Mouse (Mus musculus) heart, adult 18-20 months (tissue): ENCODE measurements around the gene Minar1. TPM values are rescaled to one million over a fixed set of nuclear protein-coding genes. Genes with fewer than 3 reads are reported as not detected.
A peak's percentile ranks its signal among the peaks of the same experiment; 100 is the strongest.

Experiments used
- DNase-seq, 2 experiments: peaks; one replicate each; pipeline ENCODE4 v3.0.0; 2021 to 2022; ENCODE audit warnings: mixed read lengths in 1 of 2
- long read RNA-seq, 2 experiments: library from polyadenylated mRNA; stranded (forward); transcript quantifications; one replicate each; pipeline ENCODE4 v2.0.0; 2021
- total RNA-seq, 2 experiments: library from RNA; stranded (reverse); gene quantifications; 2 replicates each; pipeline ENCODE4 v1.2.3; 2021

The Minar1 gene
- total RNA-seq, result not detected
- long read RNA-seq, experiment 1, result 0 reads
- long read RNA-seq, experiment 2, result 0 reads

DNA sequence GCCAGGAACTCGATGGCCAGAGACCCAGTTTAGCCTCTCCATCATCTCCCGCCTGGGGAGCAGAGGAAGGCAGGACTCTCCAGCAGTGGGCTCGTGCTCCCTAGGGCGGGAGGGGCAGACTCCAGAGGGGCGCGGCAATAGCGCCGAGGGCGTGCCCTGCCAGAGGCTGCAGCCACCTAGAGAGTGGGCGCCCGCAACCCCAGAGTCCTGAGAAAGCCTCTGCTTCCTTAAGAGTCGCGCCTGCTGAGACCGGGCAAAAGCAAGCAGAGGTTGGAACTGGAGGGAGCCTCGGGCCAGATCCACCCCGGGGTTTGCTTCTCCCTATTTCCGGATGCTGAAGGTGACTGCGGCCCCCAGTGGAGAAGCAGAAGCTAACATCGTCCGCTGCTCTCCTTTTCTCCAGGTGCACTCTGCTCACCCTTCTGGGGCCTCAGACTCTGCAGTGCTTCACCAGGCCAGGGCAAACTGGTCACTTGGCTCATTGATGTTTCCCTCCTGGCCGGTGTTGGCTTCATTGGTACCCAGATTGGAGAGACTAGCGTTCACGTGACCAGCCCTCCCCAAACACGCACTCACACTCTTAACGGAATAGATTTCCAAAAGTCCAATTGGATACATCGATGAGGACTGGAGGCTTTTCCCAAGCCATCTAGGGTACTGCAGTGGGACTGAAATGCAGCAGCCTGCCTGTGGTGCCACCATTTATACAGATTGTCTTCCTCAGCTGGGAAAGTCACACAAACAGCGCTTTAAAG lies at the start of gene Minar1:
Minar1 (minus strand) TSS at position 120 of the 755 bp plus-strand sequence.
- DNase-seq, result no peak

DNA sequence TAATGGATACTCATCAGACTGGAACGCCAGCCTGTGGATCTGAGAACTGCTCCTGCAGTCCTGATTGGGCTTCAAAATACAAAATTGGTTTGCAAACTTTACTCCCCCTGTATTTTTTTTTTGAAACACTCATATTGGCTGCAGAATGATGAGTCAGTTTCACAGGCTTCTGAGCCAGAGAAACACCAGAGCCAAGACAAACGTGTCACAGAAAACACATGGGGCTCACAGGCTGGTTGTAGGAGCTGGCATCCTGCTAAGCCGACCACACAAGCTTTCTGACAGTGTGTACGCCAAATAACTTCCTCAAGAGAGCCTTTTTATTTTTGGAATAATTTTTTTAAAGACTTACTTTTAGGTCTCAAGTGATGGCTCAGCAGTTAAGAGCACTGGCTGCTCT lies 47.0 kb upstream of the Minar1 start:
- no peak for DNase-seq

DNA sequence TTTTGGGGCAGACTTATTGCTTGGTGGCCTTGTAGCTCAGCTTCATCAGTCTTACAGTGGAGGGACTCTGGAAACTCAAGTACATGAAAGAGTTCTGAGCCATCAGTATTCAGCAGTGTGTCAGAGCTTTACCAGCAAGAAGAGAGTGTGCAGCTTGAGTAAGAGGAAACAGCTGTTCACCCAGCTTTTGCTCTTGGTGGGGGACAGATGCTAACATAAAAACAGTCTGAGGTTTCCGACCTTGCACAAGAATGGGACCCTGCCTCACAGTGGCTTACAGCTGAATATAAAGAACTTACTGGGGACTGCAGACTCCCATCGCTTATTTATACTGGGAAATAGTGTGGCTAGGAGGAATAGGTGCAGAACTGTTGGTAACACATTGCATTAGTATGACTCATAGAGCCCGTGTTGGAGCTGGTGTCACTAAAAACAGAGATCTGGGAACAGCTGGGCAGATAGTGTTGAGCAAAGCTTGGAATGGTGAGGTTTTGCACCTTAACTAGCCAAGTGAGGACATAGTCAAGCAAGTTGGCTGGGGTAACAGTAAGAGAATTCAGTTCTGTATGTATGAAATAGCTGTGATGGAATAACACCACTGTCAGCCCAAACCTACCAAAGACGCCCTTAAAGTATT lies 44.5 kb upstream of the Minar1 start:
- no peak for DNase-seq

DNA sequence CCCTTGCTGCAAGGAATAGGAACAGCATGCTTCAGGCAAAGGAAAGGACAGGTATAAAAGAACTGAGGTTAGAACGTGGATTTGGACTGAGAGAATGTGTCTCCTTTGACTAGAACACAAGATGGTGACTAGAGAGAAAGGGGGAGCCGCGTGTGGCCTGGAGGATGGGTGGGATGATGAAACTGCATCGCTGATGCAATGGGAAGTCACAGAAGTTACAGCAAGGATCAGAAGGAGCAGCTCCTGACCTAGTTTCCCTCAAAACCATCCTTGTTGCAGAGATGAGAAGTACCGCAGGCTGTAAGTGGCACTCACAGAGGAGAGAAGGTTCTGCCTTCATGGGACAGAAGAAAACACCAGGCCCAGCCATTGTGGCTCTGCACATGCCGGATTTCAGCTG lies 28.0 kb upstream of the Minar1 start:
- no peak for DNase-seq

DNA sequence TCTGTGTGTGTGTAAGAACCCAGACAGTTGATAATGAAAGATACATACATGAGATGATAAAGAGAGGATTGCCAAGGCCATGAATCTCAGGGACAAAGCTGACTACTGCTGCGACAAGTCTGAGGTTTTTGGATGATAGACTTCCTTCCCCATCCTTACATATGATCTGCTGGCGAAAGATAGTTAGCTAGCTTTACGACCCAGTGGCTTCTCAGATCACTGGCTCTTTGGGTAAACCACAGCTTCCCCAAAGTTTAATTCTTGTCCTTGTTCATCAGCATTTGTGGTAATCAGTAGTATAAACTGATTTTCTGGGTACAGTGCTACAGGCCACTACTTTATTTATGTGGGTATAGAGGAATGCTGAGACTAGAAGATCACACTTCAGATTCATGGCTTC lies 14.5 kb upstream of the Minar1 start:
- no peak for DNase-seq

DNA sequence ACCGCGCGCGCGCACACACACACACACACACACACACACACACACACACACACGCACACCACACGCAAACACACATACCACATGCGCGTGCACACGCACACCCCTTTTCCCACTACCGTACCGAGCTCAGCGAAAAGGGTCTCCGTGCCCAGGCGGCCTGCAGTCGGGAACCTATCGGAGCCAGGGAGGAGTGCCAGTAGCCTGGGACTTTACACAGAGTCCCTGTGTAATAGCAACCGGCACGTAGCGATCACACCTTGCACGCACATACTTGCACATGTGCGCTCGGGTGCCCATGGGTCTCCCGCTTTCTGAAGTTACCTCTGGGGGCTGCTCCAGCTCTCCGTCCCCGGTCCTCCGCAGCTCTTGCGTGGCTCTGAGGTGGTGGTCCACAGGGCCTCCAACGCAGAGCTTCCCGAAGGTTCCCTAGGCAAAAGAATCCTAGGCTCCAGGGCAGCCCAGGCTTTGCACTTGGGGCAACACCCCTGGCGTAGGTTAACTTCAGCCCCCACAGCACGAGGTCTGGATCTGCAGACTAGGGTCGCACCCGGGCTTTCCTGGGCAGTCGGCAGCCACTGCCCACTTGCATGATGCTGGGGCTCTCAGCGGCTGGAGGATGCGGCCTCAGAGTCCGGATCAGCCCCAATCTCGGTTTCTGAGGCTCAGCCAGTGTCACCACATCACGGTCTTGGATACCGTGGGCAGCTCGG lies 474 bp downstream of the Minar1 start:
- DNase-seq, result peak in 1 of 2 experiments; percentile 1

DNA sequence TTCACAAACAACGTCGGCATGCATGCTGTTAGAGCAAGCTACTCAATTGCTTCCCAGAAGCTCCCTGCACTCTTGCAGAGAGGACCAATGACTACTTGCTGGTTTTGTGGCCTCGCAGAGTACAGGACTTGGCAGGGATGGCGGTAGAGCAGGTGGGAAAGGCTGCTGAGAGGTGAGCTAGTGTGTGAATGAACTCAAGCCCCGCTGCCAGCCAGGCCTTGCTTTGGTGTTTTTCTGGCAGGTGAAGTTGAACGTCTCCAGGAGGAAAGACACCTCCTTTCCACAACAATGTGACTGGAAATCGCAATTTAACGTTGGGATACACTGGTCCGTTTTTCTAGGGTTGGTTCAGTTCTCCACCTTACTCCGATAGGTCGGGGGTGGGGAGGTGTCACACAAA lies 1.2 kb downstream of the Minar1 start:
- no peak for DNase-seq

DNA sequence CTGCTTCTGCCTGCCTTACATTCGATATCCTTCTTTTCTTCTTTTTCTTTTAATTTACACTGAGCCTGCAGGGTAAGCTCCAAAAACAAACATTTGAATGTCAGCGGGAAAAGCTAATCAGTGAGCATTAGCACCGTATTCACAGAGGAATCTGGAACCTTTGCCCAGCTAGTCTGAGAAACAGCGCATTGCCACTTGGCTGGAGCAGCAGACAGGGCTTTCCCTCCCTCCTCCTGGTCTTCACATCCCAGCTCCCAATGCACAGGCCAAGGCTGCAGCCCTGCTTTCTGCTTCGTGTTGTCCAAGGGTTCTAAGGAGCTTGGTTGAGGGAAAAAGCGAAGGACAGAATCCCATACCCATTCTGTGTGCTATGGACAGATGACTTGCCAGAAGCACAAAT lies 2.6 kb downstream of the Minar1 start:
- no peak for DNase-seq

DNA sequence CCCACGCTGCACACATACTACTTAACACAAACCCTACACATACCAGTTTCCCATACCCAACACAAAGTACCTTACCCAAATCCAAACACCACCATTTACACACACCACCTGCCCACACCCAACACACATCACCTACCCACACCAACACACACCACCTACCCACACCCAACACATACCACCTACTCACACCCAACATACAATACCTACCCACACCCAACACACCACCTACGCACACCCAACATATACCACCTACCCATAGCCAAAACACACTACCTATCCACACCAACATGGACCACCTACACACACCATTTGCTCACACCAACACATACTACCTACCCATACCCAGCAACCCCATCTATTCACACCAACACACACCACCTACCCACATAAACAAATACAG lies 6.0 kb downstream of the Minar1 start:
- no peak for DNase-seq

DNA sequence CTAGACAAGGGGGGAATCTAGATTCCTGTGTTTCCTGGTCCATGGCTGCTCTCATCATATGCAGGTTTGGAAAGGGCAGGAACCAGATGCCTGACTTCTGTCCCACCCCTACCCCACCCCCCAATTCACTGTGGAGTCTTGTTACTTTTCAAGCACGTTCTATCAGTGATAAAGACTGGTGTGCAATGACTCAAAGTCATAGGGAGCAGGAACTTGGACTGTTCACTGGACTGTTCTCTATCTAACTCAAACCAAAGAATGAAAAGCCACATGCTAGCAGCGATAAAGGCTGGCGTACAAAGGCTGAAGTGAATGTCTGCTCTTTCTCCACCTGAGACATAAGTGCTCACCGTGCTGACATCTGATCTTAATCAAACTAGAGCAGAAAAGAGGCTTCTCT lies 12.3 kb downstream of the Minar1 start:
- no peak for DNase-seq

DNA sequence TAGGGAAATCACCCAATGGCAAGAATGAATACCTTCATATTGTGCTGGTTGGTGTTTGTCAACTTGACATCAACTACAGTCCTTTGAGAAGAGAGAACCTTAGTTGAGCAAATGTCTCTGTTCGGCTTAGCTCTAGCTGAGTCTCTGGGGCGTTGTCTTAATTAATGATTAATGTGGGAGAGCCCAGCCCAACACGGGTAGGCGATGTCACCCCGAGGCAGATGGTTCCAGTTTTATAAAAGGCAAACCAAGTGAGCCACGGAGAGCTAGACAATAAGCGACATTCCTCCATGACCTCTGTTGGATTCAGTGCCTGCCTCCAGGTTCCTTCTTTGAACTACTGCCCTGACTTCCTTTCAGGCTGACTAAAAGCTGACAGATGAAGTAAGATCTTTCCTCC lies 15.6 kb downstream of the Minar1 start:
- DNase-seq, result no peak

DNA sequence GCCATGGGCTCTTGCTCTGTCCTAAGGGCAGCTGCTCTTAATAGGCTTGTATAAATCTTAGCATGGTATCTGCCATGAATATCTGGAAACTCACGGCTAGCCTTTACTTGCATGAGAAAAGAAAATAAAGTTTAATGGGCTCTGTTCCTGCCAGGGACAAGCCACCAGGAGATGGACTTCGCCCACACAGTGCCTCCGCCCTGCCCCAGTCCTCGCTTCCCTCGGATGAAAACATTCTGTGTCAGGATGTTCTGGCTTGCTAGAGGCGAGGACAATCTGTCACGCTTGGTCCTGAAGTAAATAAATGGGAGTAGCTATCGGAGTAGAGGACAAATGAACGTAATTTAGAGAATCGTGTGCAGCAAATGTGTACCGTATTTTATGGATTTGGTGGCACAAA lies 16.7 kb downstream of the Minar1 start:
- no peak for DNase-seq

DNA sequence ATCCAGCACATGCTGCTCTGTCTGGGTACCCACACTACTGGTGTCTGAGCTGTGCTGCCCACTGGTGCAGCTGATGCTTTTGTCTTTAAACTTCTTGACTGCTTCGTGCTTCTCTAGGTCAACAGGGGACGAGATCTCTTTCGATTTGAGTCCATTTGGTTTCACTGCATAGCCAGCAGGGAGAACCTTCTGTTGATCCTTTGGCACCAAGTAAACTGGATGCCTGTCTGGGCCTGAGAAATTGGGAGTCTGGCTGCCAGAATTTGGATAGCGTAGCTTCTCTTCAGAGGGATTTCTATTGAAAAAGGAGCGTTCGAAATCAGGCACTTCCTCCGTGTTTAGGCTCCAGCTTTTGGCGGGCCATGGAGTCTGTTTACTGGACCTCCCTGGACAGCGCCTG lies 21.0 kb downstream of the Minar1 start:
- DNase-seq, result no peak

DNA sequence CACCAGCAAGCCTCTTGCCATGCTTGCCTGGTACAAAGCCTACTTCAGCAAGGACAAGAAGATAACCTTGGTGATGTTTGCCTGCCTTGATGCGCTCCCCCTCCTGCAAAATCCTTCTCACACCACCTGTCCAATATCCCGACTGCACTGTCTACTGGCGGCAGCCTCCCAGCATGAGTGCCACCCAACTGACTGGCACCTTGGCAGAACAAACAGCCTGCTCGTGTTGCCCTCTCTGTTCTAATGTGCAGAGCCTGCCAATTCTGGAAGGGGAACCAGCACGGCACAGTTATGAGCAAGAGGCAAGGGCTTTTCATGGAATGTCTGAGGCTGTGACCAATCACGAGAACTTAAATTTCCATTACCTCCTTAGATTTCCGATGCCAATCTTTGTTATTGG lies 22.2 kb downstream of the Minar1 start:
- no peak for DNase-seq

DNA sequence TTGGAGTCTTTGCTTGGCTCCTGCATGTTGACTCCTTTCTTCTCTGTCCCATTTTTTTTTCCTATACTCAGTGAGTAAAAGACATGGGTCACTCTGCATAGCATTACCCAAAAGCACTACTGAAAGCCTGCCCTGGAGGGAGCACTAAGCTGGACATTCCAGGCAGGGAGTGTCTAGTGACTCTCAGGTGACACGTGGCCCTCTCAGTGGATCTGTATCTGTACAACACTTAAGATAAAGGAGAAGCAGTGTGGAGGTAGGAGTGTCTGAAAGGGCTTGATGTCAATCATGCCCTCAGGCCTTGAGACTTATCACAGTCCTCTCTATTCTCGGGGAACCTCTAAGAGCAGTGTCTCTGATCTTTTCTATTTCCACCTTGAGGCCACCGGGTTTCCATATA lies 25.9 kb downstream of the Minar1 start:
- DNase-seq, result no peak

DNA sequence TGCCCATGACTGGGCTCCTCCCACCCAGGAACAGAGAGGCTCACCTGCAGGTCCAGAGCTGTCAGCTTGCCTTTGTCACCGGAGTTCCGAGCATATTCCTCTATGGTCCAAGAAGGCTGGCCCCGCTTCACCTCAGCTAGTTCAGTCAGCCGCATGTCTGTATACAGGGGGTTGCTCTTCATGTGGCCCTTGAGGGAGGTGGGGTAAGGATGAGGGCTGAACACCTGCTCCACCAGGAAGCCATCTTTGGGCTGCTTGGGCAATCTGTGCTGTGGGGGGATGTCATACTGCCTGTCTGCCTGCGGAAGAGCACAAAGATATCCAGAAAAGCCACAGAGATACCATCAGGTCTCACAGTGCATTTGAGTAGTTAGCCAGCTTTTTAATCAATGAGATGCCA lies 26.5 kb downstream of the Minar1 start:
- no peak for DNase-seq

DNA sequence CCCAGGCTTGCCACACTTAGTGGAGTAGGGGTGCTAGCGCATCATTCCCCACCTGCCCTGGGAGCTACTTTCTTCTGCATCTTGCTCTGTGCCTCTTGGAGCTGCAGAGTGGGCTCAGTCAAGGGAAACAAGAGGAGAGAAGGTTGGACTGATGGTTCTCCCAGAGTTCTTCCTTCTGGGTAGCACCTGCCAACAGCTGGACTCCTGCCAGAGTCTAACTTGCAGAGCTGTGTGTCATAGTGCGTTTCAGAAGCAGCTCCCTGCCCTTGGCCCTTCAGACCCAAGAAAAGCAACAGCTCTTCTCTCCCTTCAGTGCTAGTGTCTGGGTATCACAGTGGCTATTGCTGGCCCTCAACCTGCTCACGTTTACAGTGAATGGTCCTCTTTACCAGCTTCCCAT lies 30.5 kb downstream of the Minar1 start:
- no peak for DNase-seq

DNA sequence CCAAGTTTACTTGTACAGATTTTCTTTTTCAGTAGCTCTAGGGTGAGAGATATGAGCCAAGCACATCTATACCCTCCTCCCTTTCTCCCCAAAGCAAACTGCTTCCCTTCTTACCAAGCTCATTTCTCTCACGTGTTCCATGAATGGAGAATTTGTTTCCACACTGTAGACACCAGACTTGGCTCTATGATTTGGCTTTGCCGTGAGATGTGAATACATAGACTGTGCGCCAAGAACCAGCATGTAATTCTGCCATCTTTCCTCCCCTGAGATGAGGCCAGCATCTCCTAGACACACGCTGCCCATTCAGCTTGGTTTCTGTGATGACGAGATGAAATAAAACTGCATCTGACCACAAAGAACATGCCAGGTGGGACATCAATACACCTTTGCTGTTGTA lies 44.5 kb downstream of the Minar1 start:
- DNase-seq, result no peak

DNA sequence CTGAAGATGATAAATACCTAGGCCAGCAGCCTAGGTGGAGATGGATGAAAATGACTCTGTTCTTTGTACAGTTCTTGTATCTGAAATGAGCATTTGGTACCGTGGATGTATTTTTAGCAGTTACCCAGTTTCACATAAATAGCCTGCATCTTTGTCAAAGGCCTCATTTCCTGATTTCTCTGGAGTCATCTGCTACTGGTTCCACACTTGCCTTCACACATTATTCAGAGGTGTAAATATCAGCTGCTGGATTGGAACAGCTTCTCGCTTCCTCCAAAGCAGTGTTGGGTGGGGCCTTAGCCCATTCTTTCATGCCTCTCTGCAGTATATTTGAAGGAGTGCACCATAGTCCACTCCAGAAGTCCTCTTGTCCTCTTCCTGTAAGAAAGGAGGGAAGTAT lies 70.3 kb downstream of the Minar1 start:
- no peak for DNase-seq
